Mouse (Mus musculus) left cerebral cortex, postnatal 14 days (tissue): Measurements from ENCODE around the gene Kif18a. TPM values are rescaled to one million over a fixed set of nuclear protein-coding genes. Genes with fewer than 3 reads are reported as not detected.

Experiments used
- DNase-seq, 2 experiments: peaks; one replicate each; pipeline ENCODE4 v3.0.0; 2021 to 2022; ENCODE audit warnings: low spot score in 2 of 2, mixed read lengths in 1 of 2
- intact Hi-C: fragments of 180-260 bp; cut with DNase I; formaldehyde crosslinking; loops from one replicate; pipeline ENCODE4 v1.15.1; 2025
- total RNA-seq, 2 experiments: library from RNA; stranded (reverse); gene quantifications; 2 replicates each; pipeline ENCODE4 v1.2.3; 2021

The Kif18a gene
- total RNA-seq, 2 experiments from 2014 or later: 1.4 to 1.8 TPM

GRCm38 (mm10) chr2:109348742-109349141 is 68.2 kb downstream of the Kif18a start:
- DNase-seq: no peak
- intact Hi-C loops: no loop called here

GRCm38 (mm10) chr2:109358456-109359141 is 78.1 kb downstream of the Kif18a start:
- intact Hi-C loops: no loop called here
- no peak for DNase-seq

GRCm38 (mm10) chr2:109365962-109366361 is 85.4 kb downstream of the Kif18a start:
- no peak for DNase-seq
- intact Hi-C loops: no loop called here

- intact Hi-C loops: no loop called here
- no peak for DNase-seq
Observed at GRCm38 (mm10) chr2:109374881-109375280, 94.3 kb downstream of the Kif18a start.

- no peak for DNase-seq
- intact Hi-C loops: no loop called here
Observed at GRCm38 (mm10) chr2:109384019-109384418, 103.5 kb downstream of the Kif18a start.

GRCm38 (mm10) chr2:109386211-109386610 is 105.7 kb downstream of the Kif18a start:
- intact Hi-C loops: no loop called here
- DNase-seq: no peak

- intact Hi-C loops: no loop called here
- no peak for DNase-seq
Observed at GRCm38 (mm10) chr2:109388733-109389132, 108.2 kb downstream of the Kif18a start.

- DNase-seq: no peak
- intact Hi-C loops: no loop called here
Observed at GRCm38 (mm10) chr2:109389977-109390376, 109.4 kb downstream of the Kif18a start.

Other genes starting within 250 kb of the Kif18a start
- 1 to 10 TPM; 5.2 to 5.8 TPM for gene Mettl15, start within 50 bp of the Kif18a start, total RNA-seq